Mouse (Mus musculus): ENCODE results near the gene Atraid. TPM values are rescaled to one million over a fixed set of nuclear protein-coding genes. Genes with fewer than 3 reads are reported as not detected.

The Atraid gene
- polyA plus RNA-seq, 1 experiment from 2014 or later: 107 TPM

DNA sequence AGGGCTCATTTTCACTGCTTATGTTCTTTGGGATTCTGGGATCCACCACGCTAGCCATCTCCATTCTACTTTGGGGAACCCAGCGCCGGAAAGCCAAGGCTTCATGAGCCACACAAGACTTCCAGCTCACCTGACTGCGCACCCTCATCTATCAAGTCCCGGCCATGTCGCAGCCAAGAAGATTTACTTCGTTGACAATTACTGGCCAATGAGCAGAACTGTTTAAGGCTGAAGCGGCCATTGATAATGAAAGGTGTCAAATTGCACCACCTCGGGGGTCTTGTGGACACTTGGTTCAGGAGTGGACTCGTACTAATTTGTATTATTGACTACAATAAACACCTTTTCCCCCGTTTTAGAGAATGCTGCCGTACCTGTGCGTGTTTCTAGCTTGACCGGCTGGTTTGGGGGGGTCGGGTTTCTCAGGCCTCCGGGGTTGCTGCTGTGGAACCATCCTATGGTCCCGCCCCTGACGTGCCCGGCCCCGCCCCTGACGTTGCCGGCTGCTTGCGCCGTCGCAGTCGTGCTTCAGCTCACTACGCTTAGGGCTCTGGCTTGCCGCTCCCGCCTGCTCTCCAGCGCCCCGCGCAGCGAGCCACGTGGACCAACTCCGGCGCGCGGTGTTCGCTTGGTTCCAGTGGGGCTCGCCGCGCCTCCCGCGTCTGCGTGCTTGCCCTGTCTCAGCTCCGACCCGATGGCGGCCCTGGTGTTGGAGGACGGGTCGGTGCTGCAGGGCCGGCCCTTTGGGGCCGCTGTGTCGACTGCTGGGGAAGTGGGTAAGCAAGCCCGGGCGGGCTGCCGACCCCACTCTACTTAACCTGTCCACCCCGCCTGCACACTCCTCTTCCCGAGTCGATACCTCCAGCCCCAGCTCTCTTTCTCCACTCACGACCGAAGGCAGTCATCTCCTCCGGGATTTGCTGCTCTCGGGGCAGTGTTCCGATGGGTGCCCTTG is 6.4 kb downstream of the Atraid start, which contains the start of gene Cad:
Gene Cad (plus strand): TSS at position 520 of the 955 bp plus-strand sequence.
- ATAC-seq (ENCODE audit: insufficient number of reproducible peaks, low FRiP score): peak; percentile 97

DNA sequence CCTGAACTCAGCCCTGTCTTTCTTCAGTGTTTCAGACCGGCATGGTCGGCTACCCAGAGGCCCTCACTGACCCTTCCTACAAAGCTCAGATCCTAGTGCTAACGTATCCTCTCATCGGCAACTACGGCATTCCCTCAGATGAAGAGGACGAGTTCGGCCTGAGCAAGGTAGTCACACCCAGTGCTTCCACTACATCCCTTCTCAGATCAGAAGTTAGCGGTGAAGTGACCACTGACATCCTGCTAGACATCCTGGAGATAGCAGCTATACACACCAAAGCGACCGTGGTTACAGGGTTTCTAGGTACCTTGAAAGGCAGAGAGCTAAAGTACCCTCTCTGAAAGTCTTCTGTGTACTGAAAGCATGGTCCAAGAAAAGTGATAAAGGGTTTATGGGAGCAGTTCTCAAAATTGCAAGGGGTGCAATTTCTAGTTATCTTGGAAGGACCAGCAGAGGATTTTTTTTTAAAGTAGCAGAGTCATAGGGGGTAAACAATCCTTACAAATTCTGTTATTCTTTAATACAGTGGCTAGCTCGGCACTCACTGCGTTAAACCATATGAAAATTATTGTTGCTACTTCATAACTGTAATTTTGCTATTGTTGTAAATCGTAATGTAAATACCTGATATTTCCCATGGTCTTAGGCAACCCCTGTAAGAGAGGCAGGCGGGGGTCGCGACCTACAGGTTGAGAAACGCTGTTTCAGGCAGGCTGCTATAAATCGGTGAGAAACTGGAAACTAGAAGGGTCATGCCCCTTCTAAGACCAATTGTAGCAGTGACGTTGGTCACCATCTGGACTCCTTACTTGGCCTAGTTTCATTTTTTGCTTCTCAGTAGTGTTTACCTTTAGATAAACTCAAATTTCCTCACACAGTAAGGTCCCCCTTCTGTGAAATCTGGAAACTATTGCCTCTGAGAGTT is 7.4 kb downstream of the Atraid start:
- 24% methylated on average over 19 of the region's 19 CpGs for WGBS
- peaks cover 44% of the 10 kb centered on the region for H3K36me3 ChIP-seq
- peak overlapping the region; percentile 74; the same call in 1 of the 2 replicates for H3K27ac ChIP-seq (ENCODE audit: poor library complexity, severe bottlenecking)
- H3K9ac ChIP-seq: peak overlapping the region; percentile 88
- no peaks in the 10 kb centered on the region for H3K27me3 ChIP-seq (replicated peaks)
- peaks cover 8% of the 10 kb centered on the region for H3K4me1 ChIP-seq (replicated peaks)
- peak overlapping the region; percentile 72 for H3K4me3 ChIP-seq
- H3K9me3 ChIP-seq (replicated peaks): no peaks in the 10 kb centered on the region
- ATAC-seq (ENCODE audit: insufficient number of reproducible peaks, low FRiP score): peak; percentile 38; the same call in 1 of the 2 replicates
- peak overlapping the region; percentile 89 for H3K4me2 ChIP-seq

More for the DNA sequence above, 6.4 kb downstream of the Atraid start, which contains the start of gene Cad:
- Histone ChIP-seq H3K4me3 (peak within 1 kb of the TSS; percentile 72), H3K4me2 (peak within 1 kb of the TSS; percentile 89), H3K27ac (ENCODE audit: poor library complexity, severe bottlenecking) (peak within 1 kb of the TSS; percentile 74), H3K36me3 (peaks cover 35% of the 10 kb centered on the region), H3K9ac (peak within 1 kb of the TSS; percentile 88), H3K27me3 (replicated peaks) (no peaks in the 10 kb centered on the region), H3K4me1 (replicated peaks) (peaks cover 8% of the 10 kb centered on the region), H3K9me3 (replicated peaks) (no peaks in the 10 kb centered on the region)
- under 1% methylated on average over 64 of the region's 64 CpGs for WGBS

DNA sequence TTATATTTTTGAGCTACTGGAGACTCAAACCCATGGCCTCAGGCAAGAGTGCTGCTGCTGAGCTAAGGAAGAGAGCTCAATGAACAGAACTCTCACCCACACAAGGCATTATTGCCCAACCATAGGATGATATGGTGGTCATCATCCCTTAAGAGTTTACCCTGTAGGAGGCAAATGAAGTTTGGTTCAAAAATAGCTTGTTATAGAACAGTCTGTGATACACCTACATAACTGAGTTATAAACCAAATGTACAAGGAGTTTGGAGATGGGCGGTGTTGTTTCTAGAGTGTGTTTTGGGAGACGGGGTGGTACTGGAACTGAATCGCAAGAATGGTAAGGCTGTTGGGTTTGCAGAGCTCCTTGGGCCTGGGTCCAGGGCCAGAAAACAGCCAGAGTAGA is 21.7 kb downstream of the Atraid start:
- 90% methylated on average over 3 of the region's 3 CpGs for WGBS
- Histone ChIP-seq H3K36me3 (peaks cover 95% of the 10 kb centered on the region), H3K27ac (ENCODE audit: poor library complexity, severe bottlenecking) (no peak overlapping the region), H3K4me2 (no peak overlapping the region), H3K9me3 (replicated peaks) (no peaks in the 10 kb centered on the region), H3K4me1 (replicated peaks) (no peaks in the 10 kb centered on the region), H3K9ac (no peak overlapping the region), H3K4me3 (no peak overlapping the region), H3K27me3 (replicated peaks) (no peaks in the 10 kb centered on the region)
- no peak for ATAC-seq (ENCODE audit: insufficient number of reproducible peaks, low FRiP score)

DNA sequence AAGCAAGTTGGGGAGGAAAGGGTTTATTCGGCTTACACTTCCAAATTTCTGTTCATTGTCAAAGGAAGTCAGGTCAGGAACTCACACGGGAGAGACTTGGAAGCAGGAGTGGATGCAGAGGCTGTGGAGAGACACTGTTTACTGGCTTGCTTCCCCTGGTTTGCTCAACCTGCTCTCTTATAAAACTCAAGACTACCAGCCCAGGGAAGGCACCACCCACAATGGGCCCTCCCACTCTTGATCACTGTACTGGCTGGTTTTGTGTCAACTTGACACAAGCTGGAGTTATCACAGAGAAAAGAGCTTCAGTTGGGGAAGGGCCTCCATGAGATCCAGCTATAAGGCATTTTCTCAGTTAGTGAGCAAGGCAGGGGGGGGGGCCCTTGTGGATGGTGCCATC is 22.9 kb downstream of the Atraid start:
- Histone ChIP-seq H3K36me3 (peaks cover 100% of the 10 kb centered on the region), H3K4me2 (no peak overlapping the region), H3K9ac (no peak overlapping the region), H3K27ac (ENCODE audit: poor library complexity, severe bottlenecking) (no peak overlapping the region), H3K4me1 (replicated peaks) (no peaks in the 10 kb centered on the region), H3K9me3 (replicated peaks) (no peaks in the 10 kb centered on the region), H3K4me3 (no peak overlapping the region), H3K27me3 (replicated peaks) (no peaks in the 10 kb centered on the region)
- WGBS: 81% methylated on average over 2 of the region's 2 CpGs
- ATAC-seq (ENCODE audit: insufficient number of reproducible peaks, low FRiP score): no peak

DNA sequence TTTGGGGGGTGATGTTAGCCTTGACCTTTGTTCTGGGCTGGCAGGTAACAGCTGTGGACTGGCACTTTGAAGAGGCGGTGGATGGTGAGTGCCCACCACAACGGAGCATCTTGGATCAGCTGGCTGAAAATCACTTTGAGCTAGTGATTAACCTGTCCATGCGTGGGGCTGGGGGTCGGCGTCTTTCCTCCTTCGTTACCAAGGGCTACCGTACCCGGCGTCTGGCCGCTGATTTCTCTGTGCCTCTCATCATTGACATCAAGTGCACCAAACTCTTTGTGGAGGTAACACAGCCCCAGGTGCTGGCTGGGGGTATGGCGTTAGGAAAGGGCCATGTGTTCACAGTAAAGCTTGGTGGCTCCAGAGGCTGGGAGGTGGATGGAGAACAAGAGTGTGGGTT is 23.7 kb downstream of the Atraid start:
- Histone ChIP-seq H3K27ac (ENCODE audit: poor library complexity, severe bottlenecking) (no peak overlapping the region), H3K9me3 (replicated peaks) (no peaks in the 10 kb centered on the region), H3K4me1 (replicated peaks) (no peaks in the 10 kb centered on the region), H3K4me2 (no peak overlapping the region), H3K9ac (no peak overlapping the region), H3K36me3 (peaks cover 100% of the 10 kb centered on the region), H3K27me3 (replicated peaks) (no peaks in the 10 kb centered on the region), H3K4me3 (no peak overlapping the region)
- 93% methylated on average over 11 of the region's 11 CpGs for WGBS
- ATAC-seq (ENCODE audit: insufficient number of reproducible peaks, low FRiP score): no peak

DNA sequence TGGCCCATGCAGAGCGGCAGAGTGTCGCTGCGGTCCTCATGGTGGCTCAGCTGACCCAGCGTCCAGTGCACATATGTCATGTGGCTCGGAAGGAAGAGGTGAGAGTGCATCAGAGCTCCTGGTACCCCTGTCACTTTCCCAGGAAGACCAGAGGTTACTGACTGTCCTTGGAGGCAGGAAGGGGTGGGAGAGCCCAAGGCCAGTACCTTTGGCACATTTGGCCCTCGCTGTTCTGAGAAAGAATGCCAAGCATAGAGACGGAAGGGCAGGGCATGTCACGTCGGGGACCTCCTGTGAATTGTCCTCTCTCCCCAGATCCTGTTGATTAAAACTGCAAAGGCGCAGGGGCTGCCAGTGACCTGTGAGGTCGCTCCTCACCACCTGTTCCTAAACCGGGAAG is 25.1 kb downstream of the Atraid start:
- Histone ChIP-seq H3K4me1 (replicated peaks) (no peaks in the 10 kb centered on the region), H3K27ac (ENCODE audit: poor library complexity, severe bottlenecking) (no peak overlapping the region), H3K27me3 (replicated peaks) (no peaks in the 10 kb centered on the region), H3K4me2 (no peak overlapping the region), H3K4me3 (no peak overlapping the region), H3K36me3 (peaks cover 100% of the 10 kb centered on the region), H3K9me3 (replicated peaks) (no peaks in the 10 kb centered on the region), H3K9ac (no peak overlapping the region)
- 91% methylated on average over 12 of the region's 12 CpGs for WGBS
- no peak for ATAC-seq (ENCODE audit: insufficient number of reproducible peaks, low FRiP score)

DNA sequence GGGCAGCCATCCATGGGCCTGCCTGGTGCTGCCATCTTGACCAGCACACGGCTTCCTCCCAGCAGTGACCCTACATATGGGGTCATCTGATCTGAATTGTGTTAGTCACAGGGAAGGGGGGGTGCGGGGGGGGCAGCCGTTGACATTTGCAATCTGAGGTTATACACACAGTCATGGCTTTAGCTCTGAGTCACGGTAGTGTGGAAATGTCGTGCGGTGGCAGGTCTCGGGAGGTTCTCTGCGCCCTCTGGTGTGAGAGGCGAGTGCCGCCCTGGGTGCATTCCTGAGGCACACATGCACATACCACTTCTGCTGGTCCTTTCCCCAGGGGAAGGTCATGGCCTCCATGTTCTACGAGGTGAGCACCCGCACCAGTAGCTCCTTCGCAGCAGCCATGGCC is 28.2 kb downstream of the Atraid start:
- H3K4me3 ChIP-seq: no peak overlapping the region
- H3K4me1 ChIP-seq (replicated peaks): no peaks in the 10 kb centered on the region
- peaks cover 79% of the 10 kb centered on the region for H3K36me3 ChIP-seq
- WGBS: 76% methylated on average over 13 of the region's 13 CpGs
- H3K27me3 ChIP-seq (replicated peaks): no peaks in the 10 kb centered on the region
- H3K9me3 ChIP-seq (replicated peaks): no peaks in the 10 kb centered on the region
- H3K9ac ChIP-seq: no peak overlapping the region
- no peak overlapping the region for H3K4me2 ChIP-seq
- no peak overlapping the region for H3K27ac ChIP-seq (ENCODE audit: poor library complexity, severe bottlenecking)
- ATAC-seq (ENCODE audit: insufficient number of reproducible peaks, low FRiP score): no peak

DNA sequence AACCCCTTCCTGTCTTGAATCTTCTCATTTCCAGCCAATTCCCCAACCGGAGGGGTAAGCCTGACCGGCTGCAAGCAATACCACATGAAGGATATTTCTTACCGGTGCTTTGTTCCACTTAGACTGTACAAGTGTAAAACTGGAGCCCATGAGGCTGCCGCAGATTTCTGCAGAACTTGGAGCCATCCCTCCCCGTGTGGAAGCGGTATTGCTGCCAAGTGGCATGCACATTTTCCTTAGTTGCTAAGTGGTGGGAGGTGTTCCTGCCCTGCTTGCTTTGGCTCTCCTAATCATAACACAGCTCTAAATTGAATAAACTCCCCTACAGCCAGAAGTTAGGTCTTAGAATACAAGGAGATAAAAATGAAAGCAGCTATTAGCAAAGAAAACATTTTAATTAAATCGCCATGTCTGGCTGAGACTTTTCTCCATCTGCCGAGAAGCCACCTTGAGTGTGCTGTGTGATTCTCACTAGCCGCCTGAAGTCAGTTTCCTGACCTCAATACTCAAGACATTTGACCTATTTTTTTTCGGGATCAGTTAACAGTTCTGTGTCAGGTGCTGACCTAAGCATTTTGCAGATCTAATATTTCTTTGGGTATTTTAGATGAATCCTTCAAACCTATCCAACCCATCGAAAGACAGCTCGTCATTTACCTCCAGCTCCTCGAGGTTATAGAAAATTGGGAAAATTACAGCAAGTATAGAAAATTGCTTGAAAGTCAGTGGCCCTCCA is 32.1 kb downstream of the Atraid start:
- peaks cover 40% of the 10 kb centered on the region for H3K36me3 ChIP-seq
- H3K4me1 ChIP-seq (replicated peaks): peaks cover 28% of the 10 kb centered on the region
- no peaks in the 10 kb centered on the region for H3K27me3 ChIP-seq (replicated peaks)
- H3K9ac ChIP-seq: no peak overlapping the region
- no peak overlapping the region for H3K27ac ChIP-seq (ENCODE audit: poor library complexity, severe bottlenecking)
- no peak overlapping the region for H3K4me2 ChIP-seq
- no peaks in the 10 kb centered on the region for H3K9me3 ChIP-seq (replicated peaks)
- H3K4me3 ChIP-seq: no peak overlapping the region
- WGBS: 70% methylated on average over 13 of the region's 13 CpGs
- ATAC-seq (ENCODE audit: insufficient number of reproducible peaks, low FRiP score): no peak

DNA sequence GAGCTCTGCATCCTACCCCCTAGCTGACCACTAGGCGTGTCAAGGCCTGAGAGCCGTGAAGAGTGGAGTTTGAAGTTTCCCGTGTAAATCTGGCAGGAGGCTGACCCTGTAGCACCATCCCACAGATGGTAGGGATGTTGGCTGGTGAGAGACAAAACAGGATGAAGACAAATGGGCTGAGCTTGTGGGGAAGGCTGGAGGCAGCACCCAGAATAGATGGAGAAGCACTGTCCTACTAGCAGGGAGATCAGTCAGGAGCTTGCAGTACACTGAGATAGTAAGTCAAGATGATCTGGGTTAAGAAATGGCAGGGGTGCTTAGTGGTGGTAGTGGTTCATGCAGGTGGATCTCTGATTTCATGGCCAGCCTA is 32.7 kb downstream of the Atraid start:
- H3K27me3 ChIP-seq (replicated peaks): peaks cover 2% of the 10 kb centered on the region
- H3K9ac ChIP-seq: no peak overlapping the region
- H3K27ac ChIP-seq (ENCODE audit: poor library complexity, severe bottlenecking): no peak overlapping the region
- peaks cover 35% of the 10 kb centered on the region for H3K36me3 ChIP-seq
- peaks cover 28% of the 10 kb centered on the region for H3K4me1 ChIP-seq (replicated peaks)
- no peaks in the 10 kb centered on the region for H3K9me3 ChIP-seq (replicated peaks)
- H3K4me3 ChIP-seq: no peak overlapping the region
- H3K4me2 ChIP-seq: no peak overlapping the region
- WGBS: 55% methylated on average over 3 of the region's 3 CpGs
- no peak for ATAC-seq (ENCODE audit: insufficient number of reproducible peaks, low FRiP score)

DNA sequence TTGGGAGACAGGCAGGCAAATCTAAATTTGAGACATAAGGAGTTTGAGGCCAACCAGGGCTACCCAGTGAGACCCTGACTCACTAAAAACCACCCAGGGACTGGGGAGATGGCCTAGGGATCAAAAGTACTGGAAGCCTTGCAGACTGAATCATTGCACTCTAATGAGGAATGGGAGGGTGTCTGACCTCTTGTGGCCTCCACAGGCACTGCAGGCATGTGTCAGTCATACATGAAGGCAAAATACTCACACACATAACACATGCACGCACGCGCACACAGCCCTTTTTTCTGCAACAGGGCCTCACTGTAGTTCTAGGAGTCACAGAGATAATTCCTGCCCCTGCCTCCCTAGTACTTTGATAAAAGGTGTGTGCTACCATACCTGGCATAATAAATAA is 33.3 kb downstream of the Atraid start:
- Histone ChIP-seq H3K4me1 (replicated peaks) (peaks cover 31% of the 10 kb centered on the region), H3K27me3 (replicated peaks) (peaks cover 8% of the 10 kb centered on the region), H3K4me3 (no peak overlapping the region), H3K9me3 (replicated peaks) (no peaks in the 10 kb centered on the region), H3K36me3 (peaks cover 29% of the 10 kb centered on the region), H3K27ac (ENCODE audit: poor library complexity, severe bottlenecking) (no peak overlapping the region), H3K9ac (no peak overlapping the region), H3K4me2 (no peak overlapping the region)
- ATAC-seq (ENCODE audit: insufficient number of reproducible peaks, low FRiP score): no peak
- WGBS: 76% methylated on average over 3 of the region's 3 CpGs
